Mouse (Mus musculus): Measurements from ENCODE around the gene Pate3. TPM values are rescaled to one million over a fixed set of nuclear protein-coding genes. Genes with fewer than 3 reads are reported as not detected.
"Not testable (repeated sequence)": the region's sequence is repeated elsewhere in the genome, so short reads cannot be mapped to it uniquely, and the experiment has no call there.

Pate3 gene
- polyA plus RNA-seq (2015; fragmentation: Nextera tagmentation; extraction: Ambion mirVana): not detected in 2 replicates

GRCm38 (mm10) chr9:35648102-35648501, at the start of gene Pate3:
Pate3 (minus strand) TSS chr9:35648202.
- no peak within 1 kb of the TSS for H3K9ac ChIP-seq (ENCODE audit: low read length)
- no peaks in the 10 kb centered on the region for H3K4me1 ChIP-seq (replicated peaks; ENCODE audit: control insufficient read depth, insufficient read depth)
- TF ChIP-seq CTCF (IDR thresholded peaks at IDR 0.05; ENCODE audit: low read depth): no peak
- no peak for TF ChIP-seq EP300 (optimal IDR thresholded peaks at IDR 0.05)
- ATAC-seq (ENCODE audit: low FRiP score, low TSS enrichment) (no peak), DNase-seq (ENCODE audit: low spot score) (no peak)
- no peak within 1 kb of the TSS for H3K4me3 ChIP-seq (ENCODE audit: low read depth, low read length)
- no peaks in the 10 kb centered on the region for H3K9me3 ChIP-seq (ENCODE audit: control insufficient read depth, low read length)
- no peaks in the 10 kb centered on the region for H3K27me3 ChIP-seq (ENCODE audit: control insufficient read depth, insufficient read depth, low read length)
- WGBS: 75% methylated on average over 1 of the region's 1 CpGs
- no peaks in the 10 kb centered on the region for H3K36me3 ChIP-seq (ENCODE audit: control insufficient read depth, insufficient read depth, low read length)
- no peak within 1 kb of the TSS for H3K4me2 ChIP-seq (replicated peaks; ENCODE audit: low read depth)
- no peak within 1 kb of the TSS for H3K27ac ChIP-seq (replicated peaks)

DNA sequence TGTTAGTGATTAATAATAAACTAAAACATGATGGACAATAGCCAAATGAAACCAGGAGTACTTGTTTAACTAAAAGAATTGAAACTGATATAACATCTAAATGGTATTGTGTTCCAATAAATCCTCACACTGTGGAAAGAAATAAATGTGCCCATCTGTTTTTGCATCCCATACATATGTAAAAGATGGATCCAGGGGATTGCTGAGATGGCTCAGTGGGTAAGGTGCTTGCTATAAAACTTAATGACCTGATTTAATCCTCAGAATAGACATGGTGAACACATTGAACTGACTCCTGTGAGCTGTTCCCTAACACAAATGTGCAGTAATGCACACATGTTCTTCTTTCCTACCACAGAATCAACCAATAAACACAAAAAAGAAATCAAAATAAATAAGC, 43.9 kb upstream of the Pate3 start:
- Histone ChIP-seq H3K4me1 (replicated peaks; ENCODE audit: control insufficient read depth, insufficient read depth) (no peaks in the 10 kb centered on the region), H3K9ac (ENCODE audit: low read length) (no peak overlapping the region), H3K4me3 (ENCODE audit: low read depth, low read length) (no peak overlapping the region), H3K27ac (replicated peaks) (no peak overlapping the region), H3K9me3 (ENCODE audit: control insufficient read depth, low read length) (no peaks in the 10 kb centered on the region), H3K4me2 (replicated peaks; ENCODE audit: low read depth) (no peak overlapping the region), H3K36me3 (ENCODE audit: control insufficient read depth, insufficient read depth, low read length) (no peaks in the 10 kb centered on the region), H3K27me3 (ENCODE audit: control insufficient read depth, insufficient read depth, low read length) (no peaks in the 10 kb centered on the region)
- DNase-seq (ENCODE audit: low spot score) (no peak), ATAC-seq (ENCODE audit: low FRiP score, low TSS enrichment) (no peak)
- TF ChIP-seq CTCF (IDR thresholded peaks at IDR 0.05; ENCODE audit: low read depth): no peak
- TF ChIP-seq EP300 (optimal IDR thresholded peaks at IDR 0.05): no peak

- Histone ChIP-seq H3K4me2 (replicated peaks; ENCODE audit: low read depth) (no peak within 1 kb of the TSS), H3K27me3 (ENCODE audit: control insufficient read depth, insufficient read depth, low read length) (no peaks in the 10 kb centered on the region), H3K9me3 (ENCODE audit: control insufficient read depth, low read length) (no peaks in the 10 kb centered on the region), H3K36me3 (ENCODE audit: control insufficient read depth, insufficient read depth, low read length) (no peaks in the 10 kb centered on the region), H3K4me1 (replicated peaks; ENCODE audit: control insufficient read depth, insufficient read depth) (no peaks in the 10 kb centered on the region), H3K4me3 (ENCODE audit: low read depth, low read length) (no peak within 1 kb of the TSS), H3K9ac (ENCODE audit: low read length) (no peak within 1 kb of the TSS), H3K27ac (replicated peaks) (no peak within 1 kb of the TSS)
- TF ChIP-seq EP300 (optimal IDR thresholded peaks at IDR 0.05): no peak
- TF ChIP-seq CTCF (IDR thresholded peaks at IDR 0.05; ENCODE audit: low read depth): no peak
- 44% methylated on average over 1 of the region's 1 CpGs for WGBS
- DNase-seq (ENCODE audit: low spot score) (no peak), ATAC-seq (ENCODE audit: low FRiP score, low TSS enrichment) (no peak)
Measured at GRCm38 (mm10) chr9:35687013-35687412, 39.0 kb upstream of the Pate3 start, which contains the start of gene Pate1. Pate1 (minus strand) TSS chr9:35687390.

DNA sequence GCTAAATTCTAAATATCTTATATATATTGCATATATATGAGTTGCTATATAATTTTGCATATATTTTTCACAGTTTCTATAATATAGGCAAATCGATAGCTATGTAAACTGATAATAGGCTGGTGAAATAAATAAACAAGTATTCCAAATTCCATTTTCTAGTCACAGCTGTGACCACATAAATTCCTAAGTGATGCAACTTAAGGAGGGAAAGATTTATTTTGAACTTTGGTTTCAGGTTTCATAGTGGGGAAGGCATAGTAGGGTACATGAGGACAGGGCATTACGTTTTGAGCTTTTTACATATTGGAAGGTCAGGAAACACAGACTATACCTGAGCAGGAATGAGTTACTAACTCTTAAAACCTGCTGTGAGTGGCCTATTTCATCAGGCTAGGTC, 25.6 kb upstream of the Pate3 start:
- H3K4me2 ChIP-seq (replicated peaks; ENCODE audit: low read depth): no peak overlapping the region
- WGBS: 73% methylated on average over 2 of the region's 2 CpGs

GRCm38 (mm10) chr9:35632981-35633380, 15.0 kb downstream of the Pate3 start:
- ATAC-seq (ENCODE audit: low FRiP score, low TSS enrichment) (no peak), DNase-seq (ENCODE audit: low spot score) (no peak)
- WGBS: 85% methylated on average over 1 of the region's 1 CpGs
- H3K36me3 ChIP-seq (ENCODE audit: control insufficient read depth, insufficient read depth, low read length): no peaks in the 10 kb centered on the region
- no peak overlapping the region for H3K4me3 ChIP-seq (ENCODE audit: low read depth, low read length)
- no peak overlapping the region for H3K9ac ChIP-seq (ENCODE audit: low read length)
- no peaks in the 10 kb centered on the region for H3K4me1 ChIP-seq (replicated peaks; ENCODE audit: control insufficient read depth, insufficient read depth)
- no peak overlapping the region for H3K4me2 ChIP-seq (replicated peaks; ENCODE audit: low read depth)
- H3K27me3 ChIP-seq (ENCODE audit: control insufficient read depth, insufficient read depth, low read length): no peaks in the 10 kb centered on the region
- H3K9me3 ChIP-seq (ENCODE audit: control insufficient read depth, low read length): no peaks in the 10 kb centered on the region
- H3K27ac ChIP-seq (replicated peaks): no peak overlapping the region
- TF ChIP-seq CTCF (IDR thresholded peaks at IDR 0.05; ENCODE audit: low read depth): no peak
- no peak for TF ChIP-seq EP300 (optimal IDR thresholded peaks at IDR 0.05)

More for the DNA sequence above, 25.6 kb upstream of the Pate3 start:
- DNase-seq (ENCODE audit: low spot score) (no peak), ATAC-seq (ENCODE audit: low FRiP score, low TSS enrichment) (no peak)
- Histone ChIP-seq H3K27me3 (ENCODE audit: control insufficient read depth, insufficient read depth, low read length) (no peaks in the 10 kb centered on the region), H3K4me3 (ENCODE audit: low read depth, low read length) (no peak overlapping the region), H3K9me3 (ENCODE audit: control insufficient read depth, low read length) (no peaks in the 10 kb centered on the region), H3K4me1 (replicated peaks; ENCODE audit: control insufficient read depth, insufficient read depth) (no peaks in the 10 kb centered on the region), H3K9ac (ENCODE audit: low read length) (no peak overlapping the region), H3K36me3 (ENCODE audit: control insufficient read depth, insufficient read depth, low read length) (no peaks in the 10 kb centered on the region), H3K27ac (replicated peaks) (no peak overlapping the region)
- no peak for TF ChIP-seq EP300 (optimal IDR thresholded peaks at IDR 0.05)
- no peak for TF ChIP-seq CTCF (IDR thresholded peaks at IDR 0.05; ENCODE audit: low read depth)

DNA sequence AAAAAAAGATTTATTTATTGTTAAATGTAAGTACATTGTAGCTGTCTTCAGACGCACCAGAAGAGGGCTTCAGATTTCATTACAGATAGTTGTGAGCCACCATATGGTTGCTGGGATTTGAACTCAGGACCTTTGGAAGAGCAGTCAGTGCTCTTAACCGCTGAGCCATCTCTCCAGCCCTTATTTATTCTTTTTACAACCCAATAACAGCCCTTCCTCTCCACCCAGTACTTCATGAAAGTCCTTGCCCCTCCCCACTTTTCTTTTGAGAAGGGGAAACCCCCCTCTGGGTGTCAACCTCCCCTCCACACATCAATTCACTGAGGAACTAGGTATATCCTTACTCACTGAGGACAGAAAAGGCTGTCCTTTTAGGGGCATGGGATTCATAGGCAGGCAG, 31.2 kb downstream of the Pate3 start:
- not testable (repeated sequence) for H3K4me2 ChIP-seq (replicated peaks; ENCODE audit: low read depth); H3K4me1 ChIP-seq (replicated peaks; ENCODE audit: control insufficient read depth, insufficient read depth); H3K27ac ChIP-seq (replicated peaks); H3K9ac ChIP-seq (ENCODE audit: low read length); DNase-seq (ENCODE audit: low spot score); ATAC-seq (ENCODE audit: low FRiP score, low TSS enrichment); H3K27me3 ChIP-seq (ENCODE audit: control insufficient read depth, insufficient read depth, low read length); H3K9me3 ChIP-seq (ENCODE audit: control insufficient read depth, low read length); H3K4me3 ChIP-seq (ENCODE audit: low read depth, low read length); H3K36me3 ChIP-seq (ENCODE audit: control insufficient read depth, insufficient read depth, low read length)
- 61% methylated on average over 2 of the region's 2 CpGs for WGBS
